Mouse (Mus musculus) brain, embryonic 14.5 days (tissue): ENCODE data around the gene Snta1.

Source experiments
- CTCF ChIP-seq: fragments of 200-500 bp; IDR thresholded peaks from 2 replicates; pipeline ENCODE4 v1.5.1; 2012; ENCODE audit warnings: inconsistent platforms, mild to moderate bottlenecking, moderate library complexity, borderline replicate concordance; ENCODE audit not compliant: insufficient read depth, insufficient read length; ENCODE audit errors: extremely low read depth
- POLR2A ChIP-seq: fragments of 200-500 bp; IDR thresholded peaks from 2 replicates; pipeline ENCODE4 v1.6.1; 2012; ENCODE audit warnings: mild to moderate bottlenecking, inconsistent platforms, borderline replicate concordance; ENCODE audit not compliant: poor library complexity, insufficient read depth, insufficient read length, severe bottlenecking; ENCODE audit errors: extremely low read depth

DNA sequence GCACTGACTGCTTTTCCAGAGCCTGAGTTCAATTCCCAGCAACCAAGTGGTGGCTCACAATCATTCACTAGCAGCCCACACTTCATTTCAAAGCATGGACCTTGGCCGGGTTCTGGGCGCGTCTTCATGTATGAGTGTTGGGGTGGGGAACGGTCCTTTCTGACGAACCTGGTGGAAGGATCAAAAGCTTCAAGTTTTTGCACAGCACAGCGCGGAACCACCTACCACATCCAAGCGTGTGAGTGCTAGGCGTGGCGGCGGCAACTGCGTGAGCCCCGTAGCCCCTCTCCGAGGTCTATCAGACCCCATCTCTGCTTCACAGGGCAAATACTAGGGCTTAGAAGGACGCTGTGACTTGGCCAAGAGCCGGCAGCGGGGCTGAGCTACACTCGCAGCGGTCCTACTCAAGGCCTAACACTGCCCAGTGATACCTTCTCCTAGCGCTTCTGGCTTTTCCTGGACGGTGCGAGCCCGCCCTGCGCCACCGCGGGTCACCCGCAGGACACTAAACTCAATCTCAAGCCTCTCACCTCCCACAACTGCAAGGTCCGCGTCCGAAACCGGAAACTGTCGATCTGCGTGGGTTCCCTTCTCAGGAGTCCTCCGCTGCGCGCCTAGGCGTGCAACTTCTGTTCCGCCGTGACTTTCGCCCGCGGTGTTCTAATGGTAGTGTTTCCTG is 35.6 kb downstream of the Snta1 start:
- TF ChIP-seq CTCF = no peak
- TF ChIP-seq POLR2A = peak; percentile 61; the same call in 1 of the 2 replicates
